Mouse (Mus musculus) kidney, adult 2 months (tissue): Measurements from ENCODE around the gene Atp13a1.

ENCODE experiments used
- CTCF ChIP-seq: fragments of 200-500 bp; conservative IDR thresholded peaks from 2 replicates; pipeline ENCODE4 v1.5.1; 2011; ENCODE audit warnings: low read depth, mild to moderate bottlenecking, control low read depth, low read length, moderate library complexity, mixed read lengths; ENCODE audit not compliant: insufficient read depth, insufficient read length
- POLR2A ChIP-seq: fragments of 200-500 bp; IDR thresholded peaks from one replicate; pipeline ENCODE4 v1.6.1; 2011; ENCODE audit warnings: low read depth, low read length, control low read depth

DNA sequence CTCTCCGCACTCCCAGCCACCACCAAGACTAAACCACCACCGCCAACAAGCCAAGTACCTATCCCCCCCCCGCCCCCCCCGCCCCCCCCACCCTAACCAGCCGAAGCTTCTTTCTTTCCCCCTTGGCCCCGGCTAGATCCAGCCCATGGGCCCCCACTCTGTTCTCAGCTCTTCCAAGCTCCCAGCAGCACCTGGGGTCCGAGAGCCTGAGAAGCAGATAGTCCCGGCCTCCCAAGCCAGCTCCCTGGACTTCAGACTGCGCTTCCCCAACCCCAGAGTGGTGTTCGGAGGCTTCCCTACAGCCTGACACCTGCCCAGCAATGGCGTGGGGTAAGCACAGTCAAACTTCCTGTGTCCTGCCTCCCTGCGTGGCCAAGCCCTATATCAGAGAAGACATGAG, 13.9 kb upstream of the Atp13a1 start:
- TF ChIP-seq CTCF (no peak), POLR2A (no peak)
